Mouse (Mus musculus) cortical plate, adult 2 months (tissue): ENCODE data around the gene Tsen34. TPM values are rescaled to one million over a fixed set of nuclear protein-coding genes. Genes with fewer than 3 reads are reported as not detected.

Experiments used
- H3K27ac ChIP-seq: fragments of 200-500 bp; 2 replicates; pipeline ENCODE4 v1.5.1; 2012; ENCODE audit warnings: low read length, control low read depth, inconsistent platforms; ENCODE audit not compliant: insufficient read depth
- H3K4me1 ChIP-seq: fragments of 200-500 bp; 2 replicates; pipeline ENCODE4 v1.6.1; 2011; ENCODE audit warnings: low read length; ENCODE audit not compliant: control insufficient read depth, insufficient read depth
- H3K4me3 ChIP-seq: fragments of 200-500 bp; 2 replicates; pipeline ENCODE4 v1.5.1; 2011; ENCODE audit warnings: mild to moderate bottlenecking, low read length, control low read depth; ENCODE audit not compliant: insufficient read depth
- CTCF ChIP-seq: fragments of 200-500 bp; IDR thresholded peaks from 2 replicates; pipeline ENCODE4 v1.5.1; 2011; ENCODE audit warnings: mild to moderate bottlenecking, control low read depth, low read length; ENCODE audit not compliant: insufficient read depth; ENCODE audit errors: extremely low read depth
- POLR2A ChIP-seq: fragments of 200-500 bp; IDR thresholded peaks from 2 replicates; pipeline ENCODE4 v1.6.1; 2011; ENCODE audit warnings: mild to moderate bottlenecking, low read length, control low read depth; ENCODE audit not compliant: insufficient read depth; ENCODE audit errors: extremely low read depth
- polyA plus RNA-seq: library from polyadenylated mRNA; depleted of rRNA; stranded (reverse); fragments of >200 nt; gene quantifications from 2 replicates; pipeline ENCODE4 v1.2.3, GENCODE M21; 2012

The Tsen34 gene
- polyA plus RNA-seq, 1 experiment: 94.9 TPM

GRCm38 (mm10) chr7:3664524-3665214, 28.0 kb upstream of the Tsen34 start:
- no peak overlapping the region for H3K27ac ChIP-seq
- H3K4me3 ChIP-seq: peak overlapping the region; percentile 59
- peaks cover 2% of the 10 kb centered on the region; the same call in 1 of the 2 replicates for H3K4me1 ChIP-seq
- TF ChIP-seq CTCF (no peak), POLR2A (no peak)

GRCm38 (mm10) chr7:3665215-3666114, 27.2 kb upstream of the Tsen34 start, which contains the start of gene Leng1:
Gene Leng1, minus strand, starts transcription at chr7:3665840.
- H3K4me3 ChIP-seq: peak within 1 kb of the TSS; percentile 59
- peak within 1 kb of the TSS; percentile 29; the same call in 1 of the 2 replicates for H3K27ac ChIP-seq
- H3K4me1 ChIP-seq: peaks cover 2% of the 10 kb centered on the region; the same call in 1 of the 2 replicates
- peak; percentile 82 for TF ChIP-seq POLR2A
- TF ChIP-seq CTCF: no peak

GRCm38 (mm10) chr7:3666921-3667391, 25.7 kb upstream of the Tsen34 start:
- Histone ChIP-seq H3K4me3 (no peak overlapping the region), H3K4me1 (peaks cover 2% of the 10 kb centered on the region; the same call in 1 of the 2 replicates), H3K27ac (no peak overlapping the region)
- no peak for TF ChIP-seq POLR2A
- no peak for TF ChIP-seq CTCF

- Histone ChIP-seq H3K27ac (no peak overlapping the region), H3K4me1 (no peaks in the 10 kb centered on the region), H3K4me3 (no peak overlapping the region)
- TF ChIP-seq POLR2A (no peak), CTCF (peak; percentile 86)
Measured at GRCm38 (mm10) chr7:3674507-3675227, 18.0 kb upstream of the Tsen34 start.

GRCm38 (mm10) chr7:3675228-3675548, 17.5 kb upstream of the Tsen34 start:
- H3K27ac ChIP-seq: no peak overlapping the region
- TF ChIP-seq CTCF: no peak
- no peak for TF ChIP-seq POLR2A
- no peak overlapping the region for H3K4me3 ChIP-seq
- no peaks in the 10 kb centered on the region for H3K4me1 ChIP-seq

- Histone ChIP-seq H3K4me1 (no peaks in the 10 kb centered on the region), H3K27ac (no peak overlapping the region), H3K4me3 (no peak overlapping the region)
- TF ChIP-seq POLR2A: no peak
- no peak for TF ChIP-seq CTCF
Measured at GRCm38 (mm10) chr7:3676371-3676770, 16.3 kb upstream of the Tsen34 start.

- Histone ChIP-seq H3K4me3 (no peak within 1 kb of the TSS), H3K4me1 (no peaks in the 10 kb centered on the region)
- no peak for TF ChIP-seq CTCF
- TF ChIP-seq POLR2A: no peak
Measured at GRCm38 (mm10) chr7:3677342-3677741, 15.3 kb upstream of the Tsen34 start, which contains the start of gene Tmc4. Gene Tmc4, minus strand, starts transcription at chr7:3677553.

GRCm38 (mm10) chr7:3683908-3684550, 8.6 kb upstream of the Tsen34 start:
- H3K27ac ChIP-seq: peak overlapping the region; percentile 88
- TF ChIP-seq CTCF: no peak
- TF ChIP-seq POLR2A: 0 out of 2 replicates have a peak, but pooled peaks have one; percentile 9
- H3K4me1 ChIP-seq: peaks cover 8% of the 10 kb centered on the region; the same call in 1 of the 2 replicates
- H3K4me3 ChIP-seq: no peak overlapping the region

More at GRCm38 (mm10) chr7:3677342-3677741, 15.3 kb upstream of the Tsen34 start, which contains the start of gene Tmc4:
- H3K27ac ChIP-seq: no peak within 1 kb of the TSS
